Mouse (Mus musculus) hindbrain, embryonic 16.5 days (tissue): ENCODE measurements at regions not wholly inside any gene's neighbourhood (a gene's known extent, or its start where the extent isn't known, plus 50 kb on each side); places are given as distances from the start of the nearest gene placed in this dataset.

Source experiments
- ATAC-seq: fragments of 200-750 bp; cut with Nextera tagmentation; 2 replicates; pipeline ENCODE4 v1.8.0; 2017; ENCODE audit warnings: moderate TSS enrichment, moderate library complexity
- H3K27ac ChIP-seq: fragments of 300-500 bp; sonication (generic); 2 replicates; pipeline ENCODE4 v1.5.1; 2014; ENCODE audit warnings: low read depth, mild to moderate bottlenecking, control low read depth, low read length, moderate library complexity
- H3K27me3 ChIP-seq: fragments of 300-500 bp; sonication (generic); replicated peaks from 2 replicates; pipeline ENCODE4 v1.6.1; 2014; ENCODE audit warnings: low read length; ENCODE audit not compliant: control insufficient read depth, insufficient read depth
- H3K36me3 ChIP-seq: fragments of 300-500 bp; sonication (generic); 2 replicates; pipeline ENCODE4 v1.6.1; 2014; ENCODE audit warnings: mild to moderate bottlenecking, low read length, moderate library complexity, mixed read lengths; ENCODE audit not compliant: control insufficient read depth, insufficient read depth
- H3K4me1 ChIP-seq: fragments of 300-500 bp; sonication (generic); 2 replicates; pipeline ENCODE4 v1.6.1; 2014; ENCODE audit warnings: low read depth, low read length; ENCODE audit not compliant: control insufficient read depth, insufficient read depth
- H3K4me2 ChIP-seq: fragments of 300-500 bp; sonication (generic); 2 replicates; pipeline ENCODE4 v1.6.1; 2014; ENCODE audit warnings: mild to moderate bottlenecking, low read length, control low read depth, moderate library complexity
- H3K4me3 ChIP-seq: fragments of 300-500 bp; sonication (generic); 2 replicates; pipeline ENCODE4 v1.5.1; 2014; ENCODE audit warnings: mild to moderate bottlenecking, low read length, control low read depth, moderate library complexity
- H3K9ac ChIP-seq: fragments of 300-500 bp; sonication (generic); 2 replicates; pipeline ENCODE4 v1.6.1; 2014; ENCODE audit warnings: low read depth, mild to moderate bottlenecking, control low read depth, low read length, moderate library complexity
- H3K9me3 ChIP-seq: fragments of 300-500 bp; sonication (generic); 2 replicates; pipeline ENCODE4 v1.6.1; 2014; ENCODE audit warnings: mild to moderate bottlenecking, low read length, moderate library complexity; ENCODE audit not compliant: control insufficient read depth
- WGBS: fragments of 180-500 bp; shearing (Covaris S2); extraction: QIAGEN DNeasy Blood & Tissue Kit; methylation state at CpG from one replicate; pipeline ENCODE4 v1.1.7; 2014; 5-methylcytosine and 5-hydroxymethylcytosine counted together

DNA sequence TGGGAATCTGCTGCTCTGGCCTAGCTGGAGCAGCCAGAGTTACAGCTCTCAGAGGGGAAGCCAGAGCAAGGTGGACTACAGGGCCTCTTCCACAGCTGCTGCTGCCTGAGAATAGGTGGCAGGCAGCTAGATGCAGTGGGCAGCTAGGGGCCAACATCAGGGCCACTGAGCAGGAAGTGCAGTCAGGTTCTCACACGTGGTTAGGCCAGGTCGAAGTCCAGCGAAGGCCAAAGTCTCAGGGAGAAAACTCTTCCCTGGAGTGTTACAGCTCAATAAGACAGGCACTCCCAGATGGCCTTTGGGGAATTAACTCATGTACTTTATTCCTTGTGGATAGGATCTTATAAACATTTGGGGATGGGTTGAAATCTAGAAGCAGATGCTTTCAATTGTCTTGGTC lies 192.7 kb upstream of the Nlrp1b start:
- Histone ChIP-seq H3K4me3 (no peak overlapping the region), H3K9ac (no peak overlapping the region), H3K9me3 (no peaks in the 10 kb centered on the region; the same call in 1 of the 2 replicates), H3K4me1 (no peaks in the 10 kb centered on the region), H3K4me2 (no peak overlapping the region), H3K27ac (no peak overlapping the region), H3K27me3 (no peaks in the 10 kb centered on the region), H3K36me3 (no peaks in the 10 kb centered on the region)
- 79% methylated on average over 3 of the region's 3 CpGs for WGBS
- no peak for ATAC-seq

DNA sequence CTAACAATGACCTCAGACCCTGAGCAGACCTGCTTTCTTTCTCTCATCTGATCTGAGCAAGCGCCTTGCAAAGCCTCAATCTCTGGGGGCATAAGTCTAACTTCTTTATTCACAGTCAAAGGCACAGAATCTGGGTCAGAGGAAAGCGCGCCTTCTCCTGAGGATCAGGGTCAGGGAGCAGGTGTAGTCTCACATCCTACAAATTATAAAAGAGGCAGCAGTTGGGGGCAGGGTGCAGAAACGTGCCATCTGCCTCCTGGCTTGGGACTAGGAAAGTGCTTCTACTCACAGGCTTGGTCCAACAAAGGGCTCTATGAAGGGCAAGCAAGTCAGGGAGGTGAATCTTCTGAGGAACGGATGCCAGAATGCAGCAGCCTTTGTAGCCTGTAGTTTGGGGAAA lies 194.3 kb upstream of the Nlrp1b start:
- H3K4me2 ChIP-seq, result no peak overlapping the region
- no peak overlapping the region for H3K4me3 ChIP-seq
- WGBS, result 66% methylated on average over 5 of the region's 5 CpGs
- H3K27me3 ChIP-seq, result no peaks in the 10 kb centered on the region
- no peak overlapping the region for H3K9ac ChIP-seq
- ATAC-seq, result no peak
- H3K36me3 ChIP-seq, result no peaks in the 10 kb centered on the region
- no peaks in the 10 kb centered on the region; the same call in 1 of the 2 replicates for H3K9me3 ChIP-seq
- H3K4me1 ChIP-seq, result no peaks in the 10 kb centered on the region
- no peak overlapping the region for H3K27ac ChIP-seq

DNA sequence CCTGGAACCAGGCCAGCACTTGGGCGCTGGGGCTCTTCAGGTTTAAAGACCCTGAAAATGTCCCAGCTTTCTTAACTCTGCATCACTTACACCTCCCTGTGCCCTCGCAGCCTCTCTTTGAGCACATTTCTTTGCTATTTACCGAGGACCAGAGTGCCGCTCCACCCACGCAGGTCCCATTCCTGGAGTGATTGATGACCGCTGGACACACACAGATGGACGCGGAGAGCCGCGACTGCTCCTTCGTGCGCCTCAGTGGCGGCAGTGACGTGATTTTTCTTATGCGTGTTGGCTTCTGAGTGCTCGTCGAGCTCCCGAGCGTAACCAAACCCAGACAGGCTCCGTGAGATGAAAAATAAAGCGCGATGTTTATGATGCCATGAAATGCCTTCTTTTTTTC lies 199.2 kb upstream of the Nlrp1b start:
- 0 out of 2 replicates have a peak overlapping the region, but pooled peaks have one; percentile 6 for H3K4me2 ChIP-seq

DNA sequence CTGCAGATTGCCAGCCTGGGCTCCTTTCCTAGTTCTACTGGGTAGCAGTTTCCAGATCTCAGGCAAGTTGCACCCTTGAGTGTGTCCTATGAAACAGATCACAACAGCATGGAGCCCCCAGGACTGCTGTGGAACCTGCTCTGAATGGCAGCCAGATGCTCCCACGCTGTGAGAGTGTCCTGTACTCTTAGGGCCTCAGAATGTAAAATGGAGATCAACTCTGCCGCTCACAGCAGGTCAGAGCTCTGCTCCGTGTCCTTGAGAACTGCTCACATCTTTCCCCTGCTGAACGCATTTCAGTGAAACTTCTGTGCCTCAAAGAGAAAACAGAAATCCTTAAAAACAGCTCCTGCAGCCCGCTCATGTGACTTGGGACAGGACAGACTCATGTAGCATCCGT lies 203.7 kb upstream of the Nlrp1b start:
- Histone ChIP-seq H3K4me3 (no peak overlapping the region), H3K27ac (peak overlapping the region; percentile 18; the same call in 1 of the 2 replicates), H3K9ac (no peak overlapping the region), H3K4me1 (peaks cover 11% of the 10 kb centered on the region), H3K27me3 (no peaks in the 10 kb centered on the region), H3K36me3 (no peaks in the 10 kb centered on the region), H3K4me2 (no peak overlapping the region), H3K9me3 (no peaks in the 10 kb centered on the region)
- WGBS, result 45% methylated on average over 6 of the region's 6 CpGs
- ATAC-seq, result no peak

More for the DNA sequence above, 199.2 kb upstream of the Nlrp1b start:
- no peaks in the 10 kb centered on the region for H3K36me3 ChIP-seq
- WGBS, result 56% methylated on average over 22 of the region's 22 CpGs
- no peaks in the 10 kb centered on the region; the same call in 1 of the 2 replicates for H3K4me1 ChIP-seq
- H3K27ac ChIP-seq, result no peak overlapping the region
- H3K27me3 ChIP-seq, result no peaks in the 10 kb centered on the region
- H3K9me3 ChIP-seq, result no peaks in the 10 kb centered on the region
- ATAC-seq, result 0 out of 2 replicates have a peak, but pooled peaks have one; percentile 17
- H3K9ac ChIP-seq, result no peak overlapping the region
- no peak overlapping the region for H3K4me3 ChIP-seq

DNA sequence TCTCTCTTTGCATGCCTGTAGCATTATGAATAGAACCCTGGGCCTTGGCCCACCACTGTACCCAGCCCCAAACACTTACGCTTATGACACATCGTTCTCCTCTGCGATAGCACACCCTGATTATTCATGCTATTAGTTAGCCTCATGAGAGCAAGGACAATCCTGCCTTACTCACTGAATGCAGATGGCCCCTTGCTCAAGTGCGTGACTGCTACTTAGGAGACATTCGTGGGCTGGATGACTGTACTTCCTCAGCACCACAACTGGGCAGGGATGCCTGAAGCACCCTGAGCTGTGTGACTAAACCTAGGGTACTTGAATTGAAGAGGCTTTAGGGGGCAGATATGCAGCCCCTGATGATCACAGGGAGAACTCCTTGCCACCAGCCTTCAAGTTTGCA lies 204.4 kb upstream of the Nlrp1b start:
- Histone ChIP-seq H3K4me1 (peaks cover 14% of the 10 kb centered on the region), H3K27ac (no peak overlapping the region), H3K9ac (no peak overlapping the region), H3K9me3 (no peaks in the 10 kb centered on the region), H3K27me3 (no peaks in the 10 kb centered on the region), H3K4me3 (no peak overlapping the region), H3K36me3 (no peaks in the 10 kb centered on the region), H3K4me2 (no peak overlapping the region)
- ATAC-seq, result no peak
- 42% methylated on average over 5 of the region's 5 CpGs for WGBS

DNA sequence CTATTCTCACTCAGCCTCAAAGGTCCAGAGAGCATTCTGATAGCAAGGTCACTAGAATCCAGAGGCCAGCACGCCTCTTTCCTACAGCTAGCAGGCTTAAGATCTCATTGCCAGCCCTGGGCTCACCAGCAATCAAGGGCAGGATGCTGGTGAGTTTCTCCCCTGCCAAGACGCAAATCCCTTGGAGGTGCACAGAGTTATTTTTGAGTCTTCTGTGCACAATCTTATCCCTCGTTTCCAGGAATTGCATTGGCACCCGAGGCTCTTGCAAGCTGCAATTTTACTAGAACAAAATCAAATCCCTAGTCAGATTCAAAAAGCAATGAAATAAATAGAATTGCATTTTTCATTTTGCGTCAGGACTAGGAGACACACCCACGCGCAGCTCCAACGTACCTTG lies 205.2 kb upstream of the Nlrp1b start:
- no peak overlapping the region for H3K4me3 ChIP-seq
- no peaks in the 10 kb centered on the region for H3K36me3 ChIP-seq
- no peak for ATAC-seq
- H3K4me2 ChIP-seq, result no peak overlapping the region
- 59% methylated on average over 8 of the region's 8 CpGs for WGBS
- no peak overlapping the region for H3K9ac ChIP-seq
- peak overlapping the region; percentile 49; the same call in 1 of the 2 replicates for H3K27ac ChIP-seq
- no peaks in the 10 kb centered on the region for H3K9me3 ChIP-seq
- H3K27me3 ChIP-seq, result no peaks in the 10 kb centered on the region
- peaks cover 22% of the 10 kb centered on the region for H3K4me1 ChIP-seq

DNA sequence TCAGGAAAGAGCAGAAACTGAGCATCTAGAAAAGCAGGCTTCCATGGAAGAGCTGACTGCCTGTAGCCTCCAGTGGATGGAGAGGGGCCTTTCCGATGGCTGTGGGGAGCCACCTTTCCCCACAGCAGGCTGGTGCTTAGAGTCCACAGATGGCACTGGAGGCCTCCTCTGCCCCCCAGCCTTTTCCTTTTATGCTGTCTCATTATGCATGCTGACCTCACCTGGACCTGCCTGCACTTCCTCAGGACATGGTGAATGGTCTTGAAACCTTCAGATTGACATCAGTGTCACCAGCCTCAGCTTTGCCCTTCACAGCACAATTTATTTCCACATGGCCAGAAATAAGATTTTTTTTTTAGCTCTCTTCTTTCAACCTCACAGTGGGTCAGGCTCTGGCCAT lies 205.8 kb upstream of the Nlrp1b start:
- WGBS, result 28% methylated on average over 1 of the region's 1 CpGs
- ATAC-seq, result no peak
- H3K27me3 ChIP-seq, result no peaks in the 10 kb centered on the region
- no peak overlapping the region for H3K9ac ChIP-seq
- H3K4me1 ChIP-seq, result peaks cover 22% of the 10 kb centered on the region
- H3K4me2 ChIP-seq, result no peak overlapping the region
- no peaks in the 10 kb centered on the region for H3K9me3 ChIP-seq
- peak overlapping the region; percentile 49 for H3K27ac ChIP-seq
- no peak overlapping the region for H3K4me3 ChIP-seq
- no peaks in the 10 kb centered on the region for H3K36me3 ChIP-seq

DNA sequence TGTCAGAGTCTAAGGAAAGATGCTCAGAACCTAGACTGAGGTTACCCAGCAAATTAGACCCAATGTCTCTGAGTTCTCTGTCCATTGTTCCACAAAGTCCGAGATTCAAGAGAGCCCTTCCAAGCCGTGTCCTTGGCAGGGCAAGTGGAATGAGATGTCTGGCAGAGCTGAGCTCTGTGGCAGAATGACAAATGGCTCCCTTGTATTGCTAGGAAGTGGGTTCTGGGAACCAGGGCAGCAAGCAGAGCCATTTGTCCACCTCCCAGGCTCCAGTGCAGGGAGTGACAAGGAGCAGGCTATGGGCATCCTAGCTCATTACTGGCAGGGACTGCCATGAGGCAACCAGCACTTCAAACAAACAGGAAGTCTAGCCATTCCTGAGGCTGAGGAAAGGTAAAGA lies 206.3 kb upstream of the Nlrp1b start:
- ATAC-seq, result peak; percentile 74
- H3K27me3 ChIP-seq, result no peaks in the 10 kb centered on the region
- H3K36me3 ChIP-seq, result no peaks in the 10 kb centered on the region
- H3K9me3 ChIP-seq, result no peaks in the 10 kb centered on the region
- no peak overlapping the region for H3K9ac ChIP-seq
- no peak overlapping the region for H3K4me2 ChIP-seq
- 46% methylated on average over 2 of the region's 2 CpGs for WGBS
- H3K4me1 ChIP-seq, result peaks cover 22% of the 10 kb centered on the region
- peak overlapping the region; percentile 12; the same call in 1 of the 2 replicates for H3K27ac ChIP-seq
- H3K4me3 ChIP-seq, result no peak overlapping the region

DNA sequence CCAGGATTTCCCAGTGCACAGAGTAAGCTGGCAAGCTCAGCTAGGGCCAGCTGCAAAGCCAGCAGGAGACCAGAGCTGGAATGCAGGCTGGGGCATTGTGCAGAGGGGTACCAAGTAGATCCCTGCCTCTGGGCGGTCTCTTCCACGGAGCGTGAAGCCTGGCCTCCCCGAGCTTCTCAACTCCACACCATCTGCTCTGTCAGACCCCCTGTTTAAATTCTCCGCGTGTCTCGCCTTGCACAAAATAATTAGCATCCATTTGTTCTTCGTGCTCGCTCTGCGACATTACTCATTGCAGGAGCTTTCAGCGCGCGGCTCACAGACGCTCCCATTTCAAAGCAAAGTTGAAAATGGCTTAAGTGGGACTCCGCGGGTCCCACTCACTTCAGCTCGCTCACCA lies 209.3 kb upstream of the Nlrp1b start:
- WGBS, result 1% methylated on average over 17 of the region's 17 CpGs

More for the DNA sequence above, 209.3 kb upstream of the Nlrp1b start:
- 0 out of 2 replicates have a peak overlapping the region, but pooled peaks have one; percentile 40 for H3K9ac ChIP-seq
- peak; percentile 89 for ATAC-seq
- H3K27me3 ChIP-seq, result no peaks in the 10 kb centered on the region
- H3K4me3 ChIP-seq, result peak overlapping the region; percentile 17; the same call in 1 of the 2 replicates
- H3K4me1 ChIP-seq, result peaks cover 22% of the 10 kb centered on the region
- H3K9me3 ChIP-seq, result no peaks in the 10 kb centered on the region
- no peaks in the 10 kb centered on the region for H3K36me3 ChIP-seq
- peak overlapping the region; percentile 64; the same call in 1 of the 2 replicates for H3K27ac ChIP-seq
- peak overlapping the region; percentile 47 for H3K4me2 ChIP-seq
